Mouse (Mus musculus): ENCODE measurements around the gene Afg1l.

GRCm38 (mm10) chr10:42476774-42477475 is 1.4 kb downstream of the Afg1l start:
- no peak for TF ChIP-seq POLR2A (IDR thresholded peaks at IDR 0.05; ENCODE audit: borderline replicate concordance, extremely low read depth, low read depth, low read length)
- 0 out of 2 replicates have a peak, but pooled peaks have one; percentile 1 for TF ChIP-seq CTCF (IDR thresholded peaks at IDR 0.05; ENCODE audit: insufficient read depth, low read length)
